Mouse (Mus musculus) kidney, postnatal 4 days (tissue): ENCODE measurements at regions not wholly inside any gene's neighbourhood (a gene's known extent, or its start where the extent isn't known, plus 50 kb on each side); places are given as distances from the start of the nearest gene placed in this dataset.

Experiments used
- DNase-seq, 2 experiments: peaks; one replicate each; pipeline ENCODE4 v3.0.0; 2021; ENCODE audit warnings: mixed read lengths in 2 of 2

- DNase-seq: no peak
These were observed 56.4 kb downstream of the Cyp26a1 start for GRCm38 (mm10) chr19:37754024-37754423.

DNA sequence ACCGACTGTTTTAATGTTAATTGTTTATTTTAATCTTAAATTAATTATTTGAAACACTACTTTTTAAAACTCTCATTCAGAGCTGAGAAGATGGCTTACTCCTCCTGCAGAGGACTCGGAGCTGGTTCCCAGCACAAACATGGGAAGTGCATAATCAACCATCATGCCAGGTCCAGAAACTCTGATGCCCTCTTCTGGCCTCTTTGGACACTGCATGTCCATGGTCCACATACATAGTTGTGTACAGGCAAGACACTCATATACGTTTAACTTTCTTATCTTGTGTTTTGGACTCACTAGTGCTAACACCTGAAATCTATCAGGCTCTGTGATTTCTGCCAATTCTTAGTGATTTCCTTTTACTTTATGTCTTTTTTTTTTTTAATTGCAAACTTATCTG is 57.8 kb downstream of the Cyp26a1 start:
- no peak for DNase-seq

GRCm38 (mm10) chr19:37769376-37769775 is 71.8 kb downstream of the Cyp26a1 start:
- no peak for DNase-seq

DNA sequence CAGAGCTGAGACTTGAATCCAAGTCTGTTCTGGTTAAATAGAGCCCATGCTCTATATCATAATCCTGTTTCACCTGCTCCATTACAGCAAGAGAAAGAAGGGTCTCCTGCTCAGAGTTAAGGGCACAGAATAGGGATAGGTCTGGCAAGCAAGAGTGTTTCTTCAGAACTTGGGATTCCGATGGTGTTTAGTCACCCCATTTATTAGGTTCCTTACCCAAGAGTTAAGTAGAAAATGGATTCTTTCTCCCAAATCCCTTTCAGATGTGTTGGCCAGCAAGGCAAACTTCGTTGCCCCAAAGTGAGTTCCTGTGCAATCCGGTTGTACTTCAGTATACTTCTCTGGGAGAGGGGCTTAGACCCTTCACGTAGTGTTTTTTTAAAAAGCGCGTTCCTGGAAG is 74.4 kb downstream of the Cyp26a1 start:
- DNase-seq: no peak

DNA sequence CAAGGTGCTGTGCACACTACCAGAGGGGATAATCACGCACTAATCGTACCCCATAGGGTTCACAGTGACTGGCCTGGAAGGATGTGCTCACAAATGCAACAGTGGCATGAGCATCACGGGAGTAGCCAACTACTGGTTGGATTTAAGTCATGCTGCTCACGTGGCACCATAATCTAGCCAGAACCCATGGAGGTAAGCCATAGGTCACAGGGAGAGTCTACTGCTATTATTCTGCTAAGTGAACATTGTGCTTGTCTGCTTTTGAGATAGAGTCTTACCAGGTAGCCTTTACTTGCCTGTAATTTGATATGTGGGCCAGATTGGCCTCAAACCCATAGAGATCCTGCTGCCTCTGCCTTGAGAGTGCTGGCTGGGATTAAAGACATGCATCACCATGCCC is 77.0 kb downstream of the Cyp26a1 start:
- DNase-seq: no peak

GRCm38 (mm10) chr19:37774966-37775365 is 77.4 kb downstream of the Cyp26a1 start:
- no peak for DNase-seq

- DNase-seq: no peak
These were observed 80.4 kb downstream of the Cyp26a1 start for GRCm38 (mm10) chr19:37777961-37778360.

- no peak for DNase-seq
These were observed 81.0 kb downstream of the Cyp26a1 start for GRCm38 (mm10) chr19:37778568-37778967.

GRCm38 (mm10) chr19:37788540-37788939 is 90.9 kb downstream of the Cyp26a1 start:
- DNase-seq: no peak

- peak in 1 of 2 experiments; percentile 8 for DNase-seq
These were observed 92.1 kb downstream of the Cyp26a1 start for GRCm38 (mm10) chr19:37789576-37790180.

DNA sequence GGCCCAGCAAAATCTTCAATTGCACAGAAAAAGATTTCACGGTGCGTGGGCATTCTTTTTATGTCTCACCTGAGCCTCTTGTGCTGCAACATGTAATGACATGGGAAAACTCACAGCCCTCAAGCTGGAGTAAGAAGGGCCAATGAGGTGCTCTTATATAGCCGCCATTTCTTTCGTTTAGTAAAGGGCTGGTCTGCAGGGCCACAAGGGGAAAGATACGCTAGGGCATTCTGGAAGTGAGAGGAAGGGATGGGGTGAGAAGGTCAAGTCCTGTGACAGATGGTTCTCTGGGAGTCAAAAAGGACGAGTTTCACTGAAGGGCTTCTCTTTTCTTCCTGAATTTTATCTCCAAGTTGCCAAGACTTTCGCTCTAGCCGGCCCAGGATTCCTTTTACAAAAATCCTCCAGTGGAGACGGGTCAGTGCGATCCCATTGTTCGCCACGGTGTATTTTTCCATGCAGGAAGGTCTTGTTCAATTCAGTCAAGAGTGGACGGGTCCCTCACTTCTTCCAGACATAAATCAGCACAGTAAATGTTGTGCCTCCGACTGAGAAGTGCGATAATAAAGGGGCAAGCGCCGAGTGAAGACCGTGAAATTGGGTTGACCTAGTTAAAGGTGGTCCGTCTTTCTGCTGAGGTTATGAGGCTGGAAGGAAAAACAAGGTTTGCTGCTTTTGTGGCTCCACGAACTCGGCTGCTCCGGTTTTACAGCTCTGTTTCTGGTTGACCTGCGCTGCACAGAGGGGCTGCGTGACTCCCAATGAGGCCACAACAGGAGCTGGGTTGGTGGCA is 92.9 kb downstream of the Cyp26a1 start:
- peak; percentile 30 to 38 for DNase-seq

GRCm38 (mm10) chr19:37793176-37793575 is 95.6 kb downstream of the Cyp26a1 start:
- no peak for DNase-seq

- DNase-seq: peak; percentile 39 to 56
These were observed 98.2 kb downstream of the Cyp26a1 start for GRCm38 (mm10) chr19:37795552-37796343.

DNA sequence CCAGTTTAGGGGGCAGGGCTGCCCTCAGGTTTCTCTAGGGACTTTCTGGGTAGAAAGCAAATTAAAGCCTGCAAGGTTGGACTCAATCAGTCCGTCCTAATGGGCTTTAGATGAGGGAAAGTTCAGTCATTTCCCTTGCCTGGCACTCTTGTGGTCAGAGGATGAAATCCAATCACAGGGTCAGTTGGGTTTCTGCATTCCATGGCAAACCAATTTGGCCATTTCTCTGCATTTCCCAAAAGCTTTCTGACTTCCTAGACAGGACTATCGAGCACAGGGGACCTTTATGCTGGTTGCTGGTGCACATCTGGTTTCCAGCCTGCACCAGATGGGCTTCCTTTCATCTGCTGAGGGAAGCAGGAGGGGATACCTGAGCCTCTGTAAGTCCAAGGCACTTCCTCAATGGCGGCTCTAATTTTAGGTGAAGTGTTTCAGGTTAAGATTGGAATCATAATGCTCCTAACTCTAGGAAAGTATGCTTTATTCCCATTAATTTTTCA is 102.6 kb downstream of the Cyp26a1 start:
- no peak for DNase-seq

- no peak for DNase-seq
These were observed 112.1 kb downstream of the Cyp26a1 start for GRCm38 (mm10) chr19:37809666-37810065.

DNA sequence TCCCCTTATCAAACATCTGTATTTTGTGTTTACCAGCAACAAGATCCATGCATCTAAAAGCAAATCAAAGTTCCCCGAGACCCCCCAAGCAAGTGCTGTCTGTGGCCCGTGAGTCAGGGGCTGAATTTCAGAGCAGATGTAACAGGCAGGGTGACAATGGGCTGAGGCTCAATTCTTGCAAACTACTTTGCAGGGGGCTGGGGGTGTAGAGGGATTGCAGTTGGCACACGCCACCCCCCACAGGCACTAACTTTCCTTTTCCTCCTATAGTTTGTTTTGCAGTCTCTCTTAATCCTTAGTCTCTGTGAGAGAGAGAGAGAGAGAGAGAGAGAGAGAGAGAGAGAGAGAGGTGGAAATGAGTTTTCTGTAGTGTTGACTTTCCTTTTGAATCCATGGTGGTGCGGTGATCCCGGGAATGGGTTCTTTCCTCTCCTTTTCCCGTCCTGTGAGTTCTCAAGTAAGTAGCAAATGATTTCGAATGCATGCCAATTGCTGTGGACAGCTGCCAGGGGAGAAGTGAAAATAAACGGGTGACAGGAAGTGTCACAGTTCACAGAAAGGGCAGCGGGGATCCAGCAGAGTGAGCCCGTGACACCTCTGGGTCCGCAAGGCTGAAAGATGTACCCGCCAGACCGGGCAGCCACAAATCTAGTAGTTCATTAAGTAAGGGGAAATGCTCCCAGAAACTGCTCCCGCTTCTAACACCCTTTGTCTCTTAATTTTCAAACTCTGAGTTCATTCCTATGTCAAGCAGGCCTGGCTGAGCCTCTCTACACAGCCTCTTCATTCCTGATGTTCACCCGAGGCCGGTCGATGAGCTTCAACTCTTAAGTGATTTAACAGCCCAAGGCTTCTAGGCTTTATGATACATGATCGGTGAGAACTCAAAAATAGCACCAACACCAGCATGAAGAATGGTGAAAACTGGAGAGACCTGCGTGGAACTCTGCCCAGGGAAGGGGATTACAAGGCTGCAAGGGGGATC is 116.8 kb downstream of the Cyp26a1 start:
- DNase-seq: peak; percentile 68 to 81

DNA sequence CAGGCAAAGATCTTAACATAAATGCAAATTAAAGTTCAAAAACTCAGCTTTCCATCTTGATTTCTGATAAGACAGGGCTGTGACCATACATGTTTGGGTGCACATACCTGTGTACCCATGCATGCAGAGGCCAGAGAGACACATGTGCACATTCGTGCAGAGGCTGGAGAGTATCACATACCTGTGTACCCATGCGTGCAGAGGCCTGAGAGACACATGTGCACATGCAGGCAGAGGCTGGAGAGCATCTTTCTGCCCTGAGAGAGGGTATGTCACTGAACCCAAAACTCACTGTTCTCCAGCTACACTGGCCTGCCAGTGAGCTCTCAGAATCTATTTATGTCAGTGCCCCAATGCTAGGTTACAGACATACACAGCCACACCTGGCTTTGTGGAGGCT is 118.0 kb downstream of the Cyp26a1 start:
- peak in 1 of 2 experiments; percentile 14 for DNase-seq

DNA sequence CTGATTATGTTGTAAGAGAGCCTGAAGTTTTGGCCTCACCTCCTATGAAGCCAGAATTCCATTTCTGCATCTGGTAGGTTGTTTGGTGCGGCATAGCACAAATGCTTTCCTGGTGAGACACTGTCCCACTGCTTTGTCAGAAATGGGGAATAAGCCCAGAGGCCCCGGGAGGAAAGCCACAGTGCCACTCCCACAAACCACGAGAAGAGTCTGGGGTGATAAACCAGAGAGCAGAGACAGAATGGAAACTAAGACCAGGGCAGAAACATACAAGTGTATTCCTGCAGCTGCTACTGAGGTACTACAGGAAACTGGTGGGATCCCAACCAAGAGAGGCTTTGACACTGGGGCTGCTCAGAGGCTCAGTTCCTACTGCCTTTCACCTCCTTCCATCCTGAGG is 123.6 kb downstream of the Cyp26a1 start:
- no peak for DNase-seq

DNA sequence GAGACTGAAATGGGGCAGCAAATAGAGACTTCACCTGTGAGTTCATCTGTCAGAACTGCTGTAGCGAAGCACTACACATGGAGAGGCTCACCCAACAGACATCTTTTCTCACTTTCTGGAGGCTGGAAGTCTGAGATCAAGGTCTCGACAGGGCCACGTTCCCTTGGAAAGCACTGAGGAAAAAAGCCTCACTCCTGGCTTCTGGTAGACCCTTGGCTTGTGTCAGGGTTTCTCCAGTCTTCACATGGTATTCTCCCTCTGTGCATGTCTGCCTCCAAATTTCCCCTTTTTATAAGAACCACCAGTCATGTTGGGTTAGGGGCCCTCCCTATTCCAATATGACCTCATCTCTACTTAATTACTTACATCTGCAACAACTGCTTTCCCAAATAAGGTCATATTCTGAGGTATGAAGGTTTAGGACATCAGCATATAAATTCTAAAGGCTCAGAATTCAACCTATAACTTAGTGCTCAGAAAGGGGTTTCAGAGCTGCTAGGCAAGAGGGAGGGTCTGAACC is 124.1 kb downstream of the Cyp26a1 start:
- no peak for DNase-seq

DNA sequence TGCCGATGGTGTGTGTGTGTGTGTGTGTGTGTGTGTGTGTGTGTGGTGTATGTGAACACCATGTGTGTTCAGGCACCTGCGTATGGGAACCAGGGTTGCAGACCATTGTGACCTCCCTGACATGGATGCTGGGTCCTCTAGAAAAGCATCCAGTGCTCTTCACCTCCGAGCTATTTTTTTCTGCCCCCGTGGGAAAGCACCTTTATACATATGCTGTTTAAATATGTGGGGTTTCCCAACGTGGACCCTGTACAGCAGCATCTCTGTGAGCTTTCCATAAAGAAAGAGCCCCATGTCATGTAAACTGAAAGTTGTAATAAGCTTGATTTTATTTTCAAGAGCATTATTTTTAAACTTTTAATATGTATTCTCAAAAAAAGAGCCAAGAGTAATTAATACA is 126.6 kb downstream of the Cyp26a1 start:
- no peak for DNase-seq

DNA sequence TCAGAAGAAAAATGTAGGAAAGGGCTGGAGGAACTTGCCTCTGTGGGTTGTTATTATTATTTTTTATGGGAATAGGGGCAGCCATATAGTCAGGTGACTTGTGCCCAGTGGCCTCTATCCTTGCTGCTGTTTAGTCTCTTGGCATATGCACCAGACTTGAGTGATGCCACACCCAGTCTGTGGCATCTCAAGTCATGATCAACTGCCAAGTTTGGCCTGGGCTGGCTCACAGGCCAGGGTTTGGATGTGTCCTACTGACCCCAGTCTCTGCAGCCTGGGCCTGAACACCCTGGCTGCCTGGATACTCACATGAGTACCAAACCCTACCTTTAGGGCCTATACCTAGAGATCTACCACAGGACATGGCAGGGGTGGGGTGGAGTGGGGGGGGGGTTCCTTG is 133.8 kb downstream of the Cyp26a1 start:
- DNase-seq: no peak

DNA sequence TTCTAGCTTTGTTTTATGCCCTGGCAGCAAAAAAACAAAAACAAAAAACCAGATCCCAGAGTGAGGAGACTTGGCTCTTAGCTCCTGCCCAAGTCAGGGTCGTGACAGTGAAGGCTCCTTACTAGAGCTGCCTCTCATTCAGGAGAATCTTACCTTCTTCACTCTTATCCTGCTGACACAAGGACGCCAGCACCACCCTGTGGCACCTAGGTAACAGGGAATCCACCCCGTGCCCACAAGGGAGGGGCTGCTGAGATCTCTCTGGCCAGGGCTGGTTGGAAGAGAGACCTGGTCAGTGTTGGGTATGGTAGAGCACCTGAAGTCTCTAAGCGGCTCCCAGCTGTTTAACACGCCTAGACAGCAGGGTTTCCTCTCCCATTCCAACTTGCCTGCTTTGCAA is 139.3 kb downstream of the Cyp26a1 start:
- peak; percentile 21 to 35 for DNase-seq
